Mouse (Mus musculus) urinary bladder, adult 2 months (tissue): ENCODE measurements around the gene Nxpe3. TPM values are rescaled to one million over a fixed set of nuclear protein-coding genes. Genes with fewer than 3 reads are reported as not detected.
"Not testable (repeated sequence)": the region's sequence is repeated elsewhere in the genome, so short reads cannot be mapped to it uniquely, and the experiment has no call there.

Experiments used
- DNase-seq: peaks from one replicate; pipeline ENCODE4 v3.0.0; 2022; ENCODE audit warnings: low spot score
- polyA plus RNA-seq: library from polyadenylated mRNA; depleted of rRNA; stranded (reverse); fragments of >200 nt; gene quantifications from 2 replicates; pipeline ENCODE4 v1.2.3, GENCODE M21; 2012

The Nxpe3 gene
- polyA plus RNA-seq, 1 experiment = 4.4 TPM

- DNase-seq = not testable (repeated sequence)
These were observed 57.4 kb downstream of the Nxpe3 start for GRCm38 (mm10) chr16:55837653-55838052.

- DNase-seq = no peak
These were observed 57.9 kb downstream of the Nxpe3 start for GRCm38 (mm10) chr16:55837168-55837567.

- DNase-seq = no peak
These were observed 59.3 kb downstream of the Nxpe3 start for GRCm38 (mm10) chr16:55835798-55836197.

GRCm38 (mm10) chr16:55832617-55833016 is 62.5 kb downstream of the Nxpe3 start:
- DNase-seq = no peak

GRCm38 (mm10) chr16:55832040-55832439 is 63.0 kb downstream of the Nxpe3 start:
- no peak for DNase-seq

- DNase-seq = no peak
These were observed 63.6 kb downstream of the Nxpe3 start for GRCm38 (mm10) chr16:55831451-55831850.

GRCm38 (mm10) chr16:55823398-55824155 is 71.5 kb downstream of the Nxpe3 start:
- DNase-seq = no peak

GRCm38 (mm10) chr16:55822741-55823397 is 72.2 kb downstream of the Nxpe3 start:
- no peak for DNase-seq

- DNase-seq = peak; percentile 96
These were observed 72.9 kb downstream of the Nxpe3 start for GRCm38 (mm10) chr16:55821997-55822740.

GRCm38 (mm10) chr16:55821571-55821981 is 73.5 kb downstream of the Nxpe3 start:
- no peak for DNase-seq

- DNase-seq = no peak
These were observed 74.0 kb downstream of the Nxpe3 start for GRCm38 (mm10) chr16:55820916-55821570.

- no peak for DNase-seq
These were observed 74.7 kb downstream of the Nxpe3 start for GRCm38 (mm10) chr16:55820161-55820915.

- DNase-seq = no peak
These were observed 75.8 kb downstream of the Nxpe3 start for GRCm38 (mm10) chr16:55819186-55819861.

- DNase-seq = no peak
These were observed 77.2 kb downstream of the Nxpe3 start for GRCm38 (mm10) chr16:55817717-55818515.

GRCm38 (mm10) chr16:55816202-55816941 is 78.7 kb downstream of the Nxpe3 start:
- DNase-seq = no peak

GRCm38 (mm10) chr16:55815466-55815865 is 79.6 kb downstream of the Nxpe3 start:
- DNase-seq = no peak

- DNase-seq = no peak
These were observed 80.4 kb downstream of the Nxpe3 start for GRCm38 (mm10) chr16:55814686-55815085.

GRCm38 (mm10) chr16:55813916-55814315 is 81.2 kb downstream of the Nxpe3 start:
- no peak for DNase-seq

GRCm38 (mm10) chr16:55811792-55812191 is 83.3 kb downstream of the Nxpe3 start:
- no peak for DNase-seq
